Mouse (Mus musculus): ENCODE measurements around the gene Gm26602. TPM values are rescaled to one million over a fixed set of nuclear protein-coding genes. Genes with fewer than 3 reads are reported as not detected.

The Gm26602 gene
- not detected for polyA plus RNA-seq (2021)

GRCm38 (mm10) chr10:79910556-79910955, at the start of gene Gm26602:
Gene Gm26602, plus strand, starts transcription at chr10:79910856.
- CTCF ChIA-PET, result interaction anchor here (0.8 to 3.7 kb wide), 3 partner anchors 11 to 27 kb away, joined by 3 to 15 read pairs (median 8); partner anchors contain the start of gene R3hdm4
- no peaks in the 10 kb centered on the region for H3K27me3 ChIP-seq
- DNase-seq (ENCODE audit: low read depth, low spot score) (no peak), ATAC-seq (no peak)
- no peak for TF ChIP-seq CTCF (IDR thresholded peaks at IDR 0.05)
- in situ Hi-C loops (cut with MboI; ENCODE audit: low pct_unique_long_range_greater_than_20kb), result no loop called here
- POLR2A ChIA-PET, result no interaction called here

DNA sequence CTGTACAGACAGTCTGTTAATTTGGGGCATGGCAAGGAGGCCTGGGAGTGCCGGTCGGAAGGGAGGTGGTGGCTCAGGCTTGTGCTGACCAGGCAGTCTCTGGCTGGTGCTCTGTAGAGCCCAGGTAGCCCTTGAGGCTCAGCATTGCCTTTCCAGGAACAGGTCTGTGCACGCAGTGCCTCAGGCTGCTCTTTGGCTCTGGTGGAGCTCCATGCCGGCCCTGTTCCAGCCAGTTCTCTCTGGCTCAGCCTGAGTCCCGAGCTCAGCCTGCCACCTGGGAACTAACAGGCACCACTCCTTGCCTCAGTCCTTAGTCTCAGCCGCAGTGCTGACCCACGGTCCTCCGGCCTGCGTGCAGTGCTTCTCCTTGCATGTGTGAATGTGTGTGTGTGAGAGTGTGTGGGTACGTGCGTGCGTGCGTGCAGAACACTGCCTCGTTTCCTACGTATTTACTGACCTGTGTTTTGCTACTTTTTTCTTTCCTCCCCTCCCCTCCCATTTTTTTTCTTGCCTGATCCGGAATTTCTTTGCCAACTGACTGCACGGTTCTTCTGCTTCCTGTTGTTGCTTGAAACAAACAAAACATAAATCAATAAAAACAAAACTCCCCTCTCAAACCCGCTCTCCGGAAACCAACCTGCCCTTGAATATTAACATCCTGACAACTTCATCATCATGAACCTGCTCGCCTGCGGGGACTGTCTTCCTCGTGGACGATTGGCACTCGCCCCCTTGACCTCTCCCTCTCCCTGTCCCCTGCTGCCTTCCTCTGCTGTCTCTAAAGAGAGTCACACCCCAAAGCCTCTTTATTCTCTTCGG, 49.2 kb upstream of the Gm26602 start:
- no peaks in the 10 kb centered on the region for H3K27me3 ChIP-seq
- TF ChIP-seq CTCF (IDR thresholded peaks at IDR 0.05), result no peak
- ATAC-seq (no peak), DNase-seq (ENCODE audit: low read depth, low spot score) (no peak)
- ChIA-PET CTCF (no interaction called here), POLR2A (interaction anchor here (0.8 kb wide), 1 partner anchor 20 kb away, joined by 5 read pairs; no protein-coding TSS in a partner anchor)
- in situ Hi-C loops (cut with MboI; ENCODE audit: low pct_unique_long_range_greater_than_20kb), result no loop called here

GRCm38 (mm10) chr10:79862049-79862788, 48.4 kb upstream of the Gm26602 start:
- ChIA-PET CTCF (no interaction called here), POLR2A (no interaction called here)
- in situ Hi-C loops (cut with MboI; ENCODE audit: low pct_unique_long_range_greater_than_20kb), result no loop called here
- DNase-seq (ENCODE audit: low read depth, low spot score) (no peak), ATAC-seq (no peak)
- H3K27me3 ChIP-seq, result no peaks in the 10 kb centered on the region
- no peak for TF ChIP-seq CTCF (IDR thresholded peaks at IDR 0.05)

- TF ChIP-seq CTCF (IDR thresholded peaks at IDR 0.05), result no peak
- ATAC-seq (no peak), DNase-seq (ENCODE audit: low read depth, low spot score) (no peak)
- ChIA-PET POLR2A (no interaction called here), CTCF (no interaction called here)
- in situ Hi-C loops (cut with MboI; ENCODE audit: low pct_unique_long_range_greater_than_20kb), result no loop called here
- no peaks in the 10 kb centered on the region for H3K27me3 ChIP-seq
These were observed 47.7 kb upstream of the Gm26602 start for GRCm38 (mm10) chr10:79862925-79863324.

- DNase-seq (ENCODE audit: low read depth, low spot score) (no peak), ATAC-seq (no peak)
- ChIA-PET CTCF (interaction anchor here (1.1 to 1.4 kb wide), 2 partner anchors 19 to 36 kb away, joined by 3 read pairs; no protein-coding TSS in a partner anchor), POLR2A (interaction anchor here (0.9 to 2.3 kb wide), 2 partner anchors 8 to 23 kb away, joined by 4 to 11 read pairs; no protein-coding TSS in a partner anchor)
- in situ Hi-C loops (cut with MboI; ENCODE audit: low pct_unique_long_range_greater_than_20kb), result no loop called here
- H3K27me3 ChIP-seq, result no peaks in the 10 kb centered on the region
- TF ChIP-seq CTCF (IDR thresholded peaks at IDR 0.05), result no peak
These were observed 46.1 kb upstream of the Gm26602 start for GRCm38 (mm10) chr10:79864351-79865188.

GRCm38 (mm10) chr10:79865189-79865601, 45.5 kb upstream of the Gm26602 start:
- no peak for TF ChIP-seq CTCF (IDR thresholded peaks at IDR 0.05)
- in situ Hi-C loops (cut with MboI; ENCODE audit: low pct_unique_long_range_greater_than_20kb), result no loop called here
- no peak for DNase-seq (ENCODE audit: low read depth, low spot score)
- ChIA-PET POLR2A (interaction anchor here (2.3 kb wide), 1 partner anchor 8 kb away, joined by 11 read pairs; no protein-coding TSS in a partner anchor), CTCF (interaction anchor here (1.1 to 1.8 kb wide), 3 partner anchors 18 to 36 kb away, joined by 3 to 4 read pairs (median 3); no protein-coding TSS in a partner anchor)
- no peak for ATAC-seq
- no peaks in the 10 kb centered on the region for H3K27me3 ChIP-seq

DNA sequence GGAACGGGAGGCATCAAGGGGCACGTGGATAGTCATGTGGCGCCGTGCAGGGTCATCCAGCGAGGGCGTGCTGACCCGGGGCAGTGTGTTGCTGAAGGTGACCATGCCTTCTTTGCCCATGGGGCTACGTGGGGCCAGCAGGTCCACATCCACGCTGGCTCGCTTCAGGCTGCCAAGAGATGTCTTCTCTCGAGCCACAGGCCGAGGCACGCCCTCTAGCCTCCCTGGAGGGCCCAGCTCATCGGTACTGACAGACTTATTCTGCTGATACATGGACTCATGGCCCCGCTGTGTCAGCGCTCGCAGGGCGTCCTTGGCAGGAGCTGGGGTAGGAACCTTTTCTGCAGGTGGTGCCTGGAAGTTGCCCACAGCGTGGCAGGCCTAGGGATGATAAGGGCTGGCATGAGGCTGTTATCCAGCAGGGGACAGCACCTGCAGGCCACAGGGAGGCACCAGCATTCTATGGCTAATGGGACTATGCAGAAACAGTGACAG, 44.8 kb upstream of the Gm26602 start:
- no peak for TF ChIP-seq CTCF (IDR thresholded peaks at IDR 0.05)
- DNase-seq (ENCODE audit: low read depth, low spot score) (no peak), ATAC-seq (no peak)
- CTCF ChIA-PET, result interaction anchor here (1.4 to 1.8 kb wide), 2 partner anchors 31 to 35 kb away, joined by 3 to 4 read pairs; no protein-coding TSS in a partner anchor
- POLR2A ChIA-PET, result interaction anchor here (2.3 kb wide), 1 partner anchor 9 kb away, joined by 11 read pairs; no protein-coding TSS in a partner anchor
- H3K27me3 ChIP-seq, result no peaks in the 10 kb centered on the region
- in situ Hi-C loops (cut with MboI; ENCODE audit: low pct_unique_long_range_greater_than_20kb), result no loop called here

DNA sequence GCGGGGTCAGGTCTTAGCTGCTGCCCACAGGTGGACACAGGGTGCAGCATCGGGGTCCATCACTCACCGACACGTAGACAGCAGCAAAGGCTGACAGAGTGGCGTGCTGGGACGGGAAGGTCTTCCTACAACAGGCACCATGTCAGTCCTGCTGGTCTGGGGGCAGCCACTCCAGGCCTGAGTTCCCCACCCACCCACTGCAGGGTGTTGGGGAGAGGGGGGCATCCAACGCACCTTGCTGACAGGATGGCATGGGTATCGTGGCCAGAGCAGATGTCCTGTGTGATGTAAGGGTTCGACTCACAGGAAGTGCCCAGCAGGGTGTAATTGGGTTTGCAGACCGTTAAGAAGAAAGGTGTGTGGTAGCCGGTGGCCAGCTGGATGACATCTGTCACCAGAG, 44.1 kb upstream of the Gm26602 start:
- no peak for DNase-seq (ENCODE audit: low read depth, low spot score)
- in situ Hi-C loops (cut with MboI; ENCODE audit: low pct_unique_long_range_greater_than_20kb), result no loop called here
- ChIA-PET POLR2A (interaction anchor here (2.3 kb wide), 1 partner anchor 10 kb away, joined by 11 read pairs; no protein-coding TSS in a partner anchor), CTCF (interaction anchor here (1.2 to 1.8 kb wide), 3 partner anchors 17 to 58 kb away, joined by 3 to 4 read pairs (median 3); no protein-coding TSS in a partner anchor)
- no peak for ATAC-seq
- no peak for TF ChIP-seq CTCF (IDR thresholded peaks at IDR 0.05)
- no peaks in the 10 kb centered on the region for H3K27me3 ChIP-seq

DNA sequence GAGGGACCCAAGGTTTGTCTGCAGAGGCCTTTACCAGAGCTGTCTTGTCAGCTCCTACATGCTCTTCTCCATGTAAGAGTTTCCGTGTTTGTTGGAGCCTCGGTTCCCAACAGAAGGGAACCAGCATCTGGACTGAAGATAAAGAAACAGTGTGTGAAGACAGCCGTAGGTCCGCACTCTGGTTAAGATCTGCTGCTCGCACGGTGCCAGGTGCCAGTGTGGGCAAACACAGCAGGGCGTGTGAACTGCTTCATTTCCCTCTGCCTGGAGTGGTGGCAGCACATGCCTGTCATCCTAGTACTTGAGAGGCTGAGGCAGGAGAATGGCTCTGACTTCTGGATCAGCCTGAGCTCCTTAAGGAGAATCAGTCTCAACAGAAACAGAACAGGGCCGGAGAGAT, 38.8 kb upstream of the Gm26602 start:
- ATAC-seq, result no peak
- in situ Hi-C loops (cut with MboI; ENCODE audit: low pct_unique_long_range_greater_than_20kb), result no loop called here
- POLR2A ChIA-PET, result interaction anchor here (1.1 kb wide), 1 partner anchor 8 kb away, joined by 4 read pairs; no protein-coding TSS in a partner anchor
- no peak for DNase-seq (ENCODE audit: low read depth, low spot score)
- CTCF ChIA-PET, result interaction anchor here (1.0 kb wide), 1 partner anchor 31 kb away, joined by 3 read pairs; no protein-coding TSS in a partner anchor
- TF ChIP-seq CTCF (IDR thresholded peaks at IDR 0.05), result no peak
- no peaks in the 10 kb centered on the region for H3K27me3 ChIP-seq

Data from Patski (cell line).